Mouse (Mus musculus): ENCODE measurements at regions not wholly inside any gene's neighbourhood (a gene's known extent, or its start where the extent isn't known, plus 50 kb on each side); places are given as distances from the start of the nearest gene placed in this dataset.

DNA sequence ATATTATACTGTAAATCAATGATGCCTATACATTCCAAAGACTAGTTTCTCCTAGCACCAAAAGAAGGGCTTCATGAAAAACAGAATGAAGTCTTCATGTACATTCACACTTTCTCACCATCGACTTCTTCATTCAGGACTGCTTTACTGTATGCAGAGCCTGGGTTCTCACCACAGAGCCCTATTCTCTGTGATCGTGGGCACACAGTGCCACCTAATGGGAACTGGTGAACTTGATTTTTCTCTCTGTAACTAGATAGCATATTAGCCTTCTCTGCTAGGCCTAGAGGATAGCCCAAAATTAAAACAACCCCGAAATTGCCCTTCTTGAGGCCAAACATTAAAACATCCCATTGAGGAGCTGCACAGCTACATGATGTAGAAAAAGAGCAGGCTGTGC is 2458.6 kb upstream of the Gm6569 start:
- DNase-seq: no peak
